Mouse (Mus musculus) brown adipose tissue, adult 24 weeks (tissue): ENCODE measurements around the gene Lrp6. TPM values are rescaled to one million over a fixed set of nuclear protein-coding genes. Genes with fewer than 3 reads are reported as not detected.

Experiments used
- H3K27ac ChIP-seq: fragments of 200-500 bp; replicated peaks from 2 replicates; pipeline ENCODE4 v1.5.1; 2012; ENCODE audit warnings: low read depth, mild to moderate bottlenecking, low read length
- H3K4me1 ChIP-seq: fragments of 200-500 bp; 2 replicates; pipeline ENCODE4 v1.6.1; 2012; ENCODE audit warnings: low read length, mixed read lengths; ENCODE audit not compliant: control insufficient read depth, insufficient read depth, insufficient read length
- H3K4me3 ChIP-seq: fragments of 200-500 bp; 2 replicates; pipeline ENCODE4 v1.5.1; 2012; ENCODE audit warnings: low read depth, mild to moderate bottlenecking, low read length, moderate library complexity; ENCODE audit not compliant: insufficient read depth
- polyA plus RNA-seq: library from polyadenylated mRNA; stranded (reverse); fragments of >200 nt; gene quantifications from 2 replicates; pipeline ENCODE4 v1.2.4, GENCODE M21; 2012; ENCODE audit not compliant: missing spikeins, insufficient read depth, insufficient read length

The Lrp6 gene
- polyA plus RNA-seq, 1 experiment: 33.0 TPM

DNA sequence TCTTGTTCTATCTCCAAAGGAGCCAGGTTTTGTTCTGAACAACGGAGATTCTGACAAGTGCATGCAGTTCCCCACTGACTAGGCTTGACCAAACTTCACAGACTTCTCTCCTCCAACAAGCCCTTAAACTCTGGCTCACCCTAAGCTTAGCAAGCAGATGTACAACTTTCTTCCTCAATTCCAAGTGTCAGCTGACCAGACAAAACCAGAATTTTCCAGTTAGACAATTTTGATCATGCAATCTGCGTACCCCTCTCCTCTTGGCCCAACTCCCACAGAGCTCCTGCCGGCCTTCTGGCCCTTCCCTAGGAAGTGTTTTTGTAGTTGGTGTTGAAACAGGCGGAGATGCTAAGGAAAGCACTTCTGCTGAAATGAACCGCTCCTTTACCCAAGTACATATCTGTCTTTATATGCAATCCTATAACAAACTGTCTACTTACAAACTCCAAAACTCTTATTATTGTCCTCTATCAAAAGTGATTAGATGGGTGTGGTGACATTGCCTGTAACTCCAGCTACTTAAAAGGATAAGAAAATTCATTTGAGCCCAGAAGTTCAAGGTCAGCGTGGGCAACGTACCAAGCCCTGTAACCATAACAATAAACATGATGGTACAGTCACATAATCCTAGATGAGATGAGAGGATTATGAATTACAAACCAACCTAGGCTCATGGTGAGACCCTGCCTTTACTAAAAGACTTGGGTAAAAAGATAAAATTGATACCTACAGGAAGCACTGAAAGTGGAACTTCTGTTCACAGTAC lies 10.4 kb downstream of the Lrp6 start:
- Histone ChIP-seq H3K4me3 (no peak overlapping the region), H3K27ac (peak overlapping the region; percentile 45), H3K4me1 (peaks cover 23% of the 10 kb centered on the region)

DNA sequence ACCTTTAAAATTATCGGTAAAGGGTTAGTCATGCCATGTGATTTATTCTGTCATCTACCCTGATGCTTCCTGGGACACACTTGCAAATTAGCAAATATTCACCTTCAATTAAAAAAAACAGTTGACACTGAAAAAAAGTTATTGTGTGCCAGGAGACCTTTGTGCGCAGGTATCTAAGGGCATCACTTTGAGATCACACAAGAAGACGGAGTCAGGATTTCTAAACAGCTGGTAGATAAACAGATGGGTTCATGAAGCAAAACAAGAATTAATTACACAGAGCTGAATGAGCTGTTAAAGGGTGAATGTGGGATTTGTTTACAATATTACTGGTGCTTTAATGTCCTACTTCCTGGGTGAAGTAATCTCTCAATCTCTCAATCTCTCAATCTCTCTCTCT lies 11.6 kb downstream of the Lrp6 start:
- Histone ChIP-seq H3K4me3 (no peak overlapping the region), H3K4me1 (peaks cover 24% of the 10 kb centered on the region), H3K27ac (no peak overlapping the region)

DNA sequence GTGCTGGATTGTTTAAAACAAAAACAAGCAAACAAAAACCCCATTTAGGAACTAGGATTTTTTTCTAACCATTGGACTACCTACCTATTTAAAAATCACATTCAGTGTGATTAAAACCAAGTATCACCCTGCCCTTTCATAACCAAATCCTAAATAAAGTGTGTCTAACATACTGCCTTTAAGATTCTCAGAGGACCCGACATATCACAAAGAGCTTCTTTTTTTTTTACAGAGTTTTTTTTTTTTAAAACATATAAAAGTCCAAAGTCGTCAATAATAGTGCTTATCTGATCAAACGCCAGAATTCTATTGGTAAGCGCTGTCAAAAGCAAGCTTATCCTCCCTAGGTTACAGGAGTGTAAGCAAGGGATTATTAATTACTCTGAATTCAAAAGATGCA lies 12.5 kb downstream of the Lrp6 start:
- Histone ChIP-seq H3K27ac (no peak overlapping the region), H3K4me3 (no peak overlapping the region), H3K4me1 (peaks cover 19% of the 10 kb centered on the region)

DNA sequence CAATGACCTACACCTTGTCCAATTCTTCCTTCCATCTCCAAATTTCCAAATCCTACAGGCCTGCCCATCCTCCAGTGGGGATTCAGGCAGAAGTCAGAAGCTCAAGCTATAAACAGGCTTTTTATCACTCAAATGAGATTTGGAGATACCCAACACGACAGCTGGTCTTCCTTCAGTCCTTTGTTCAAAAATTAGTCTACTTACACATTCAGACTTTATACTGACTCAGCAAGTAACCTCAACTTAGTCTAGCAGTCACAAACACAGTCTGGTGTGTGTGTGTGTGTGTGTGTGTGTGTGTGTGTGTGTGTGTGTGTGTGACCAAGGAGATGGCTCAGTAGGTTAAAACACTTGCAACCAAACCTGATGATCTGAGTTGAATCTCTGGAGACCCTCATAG lies 15.8 kb downstream of the Lrp6 start:
- H3K4me1 ChIP-seq: peaks cover 10% of the 10 kb centered on the region
- no peak overlapping the region for H3K27ac ChIP-seq
- no peak overlapping the region for H3K4me3 ChIP-seq

DNA sequence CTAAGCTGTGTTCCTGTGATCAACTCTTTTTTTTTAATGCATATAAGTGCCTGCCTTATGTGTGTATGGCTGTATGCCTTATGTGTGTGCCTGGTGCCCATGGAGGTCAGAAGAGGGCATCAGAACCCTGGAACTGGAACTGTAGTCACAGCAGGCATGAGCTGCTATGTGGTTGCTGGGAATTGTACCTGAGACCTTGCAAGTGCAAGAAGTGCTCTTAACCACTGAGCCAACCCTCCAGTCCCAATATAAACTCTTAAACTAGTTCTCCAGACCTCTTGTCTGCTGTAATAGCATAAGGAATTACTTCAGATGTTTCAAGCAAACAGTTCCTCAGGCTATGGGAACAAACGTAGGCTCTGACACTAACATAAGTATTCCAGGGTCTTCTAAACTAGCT lies 16.4 kb downstream of the Lrp6 start:
- no peak overlapping the region for H3K4me3 ChIP-seq
- peaks cover 12% of the 10 kb centered on the region for H3K4me1 ChIP-seq
- H3K27ac ChIP-seq: no peak overlapping the region

DNA sequence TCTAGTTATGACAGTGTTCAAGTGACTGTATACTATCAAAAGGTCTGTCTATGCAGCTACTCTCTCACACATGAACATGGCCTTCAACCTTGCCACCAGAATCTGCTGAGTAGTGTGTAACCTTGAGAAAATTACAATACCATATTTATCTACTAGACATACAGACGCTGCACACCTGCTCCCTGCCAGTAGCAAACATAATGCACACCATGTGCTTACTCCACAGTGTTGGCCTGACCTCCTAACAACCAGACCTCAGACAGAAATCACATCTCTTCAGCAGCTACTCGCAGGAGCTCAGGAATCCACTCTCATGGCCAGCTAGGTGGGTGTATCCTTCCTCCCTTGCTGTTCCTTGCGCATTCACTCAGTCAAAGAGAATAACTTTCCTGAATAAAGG lies 21.9 kb downstream of the Lrp6 start:
- 0 out of 2 replicates have a peak overlapping the region, but pooled peaks have one; percentile 4 for H3K27ac ChIP-seq
- H3K4me3 ChIP-seq: no peak overlapping the region
- H3K4me1 ChIP-seq: peaks cover 16% of the 10 kb centered on the region

DNA sequence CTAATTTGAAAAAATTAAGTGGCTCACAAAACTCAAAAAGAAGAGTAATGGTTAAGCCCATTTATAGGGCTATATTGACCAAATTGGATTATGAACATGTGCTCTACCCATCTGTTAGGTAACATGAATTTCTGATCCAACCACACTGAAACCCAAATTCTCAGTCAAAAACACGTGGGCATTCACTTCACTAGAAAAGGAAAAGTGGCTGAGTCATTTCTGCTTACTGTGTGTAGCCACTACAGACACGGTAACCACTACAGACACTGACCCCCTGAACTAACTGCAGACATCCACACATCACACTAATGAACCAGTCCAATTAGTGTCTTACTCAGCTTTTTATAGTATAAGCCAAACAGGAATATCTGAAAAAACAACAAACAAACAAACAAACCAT lies 22.7 kb downstream of the Lrp6 start:
- H3K4me1 ChIP-seq: peaks cover 16% of the 10 kb centered on the region
- H3K27ac ChIP-seq: no peak overlapping the region
- no peak overlapping the region for H3K4me3 ChIP-seq

DNA sequence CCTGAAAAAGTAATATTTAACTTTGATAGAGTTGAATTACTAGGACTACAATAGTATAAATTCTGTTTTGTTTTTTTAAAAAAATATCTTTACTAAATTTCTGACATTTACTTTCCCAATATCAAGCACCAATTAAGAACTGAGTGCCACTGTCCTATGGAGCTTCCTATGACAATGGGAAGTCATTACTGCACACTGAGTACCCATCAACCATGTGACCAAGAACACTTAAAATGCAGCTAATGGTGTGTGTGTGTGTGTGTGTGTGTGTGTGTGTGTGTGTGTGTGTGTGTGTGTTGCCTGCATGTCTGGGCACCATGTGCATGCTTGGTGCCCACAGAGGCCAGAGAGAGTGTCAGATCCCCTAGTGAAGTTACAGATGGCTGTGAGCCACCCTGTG lies 23.2 kb downstream of the Lrp6 start:
- Histone ChIP-seq H3K4me1 (peaks cover 16% of the 10 kb centered on the region), H3K4me3 (no peak overlapping the region), H3K27ac (no peak overlapping the region)

DNA sequence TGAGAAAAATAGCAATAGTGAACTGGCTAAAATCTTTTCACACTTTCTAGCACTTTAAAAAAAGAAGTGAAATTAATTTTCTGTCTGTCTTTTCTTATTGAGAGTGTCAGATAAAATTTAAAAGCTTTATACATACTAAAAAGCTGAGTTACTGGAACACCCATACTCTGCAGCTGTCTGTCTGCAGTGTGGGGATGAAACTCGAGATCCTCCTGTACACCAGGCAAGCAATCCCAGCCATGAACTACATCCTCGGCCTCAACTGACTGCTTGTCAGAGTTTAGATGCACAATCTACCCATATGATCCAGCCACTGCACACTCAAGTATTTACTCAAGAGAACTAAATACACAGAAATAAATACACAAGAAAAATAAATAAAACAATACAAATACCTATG lies 24.4 kb downstream of the Lrp6 start:
- Histone ChIP-seq H3K4me1 (peaks cover 16% of the 10 kb centered on the region), H3K27ac (no peak overlapping the region), H3K4me3 (no peak overlapping the region)

DNA sequence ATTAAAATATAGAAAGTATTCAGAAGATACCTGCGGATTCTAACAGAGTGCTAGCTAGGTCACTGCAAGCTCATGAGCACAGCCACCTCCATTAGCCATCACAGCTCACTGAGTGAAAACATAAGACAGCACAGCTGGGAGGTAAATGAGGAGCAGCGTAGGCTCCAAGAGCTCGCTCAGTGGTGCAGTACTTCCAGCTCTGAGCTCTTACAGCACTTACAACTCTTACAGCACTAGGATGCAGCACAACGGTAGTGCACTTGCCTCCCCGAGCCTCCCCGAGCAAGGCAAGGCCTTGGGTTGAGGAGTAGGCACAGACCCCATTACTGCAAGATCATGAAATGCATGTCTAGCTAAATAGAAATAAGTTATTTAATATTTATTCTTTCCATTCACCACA lies 26.6 kb downstream of the Lrp6 start:
- Histone ChIP-seq H3K27ac (no peak overlapping the region; the same call in 1 of the 2 replicates), H3K4me3 (no peak overlapping the region), H3K4me1 (peaks cover 9% of the 10 kb centered on the region)

DNA sequence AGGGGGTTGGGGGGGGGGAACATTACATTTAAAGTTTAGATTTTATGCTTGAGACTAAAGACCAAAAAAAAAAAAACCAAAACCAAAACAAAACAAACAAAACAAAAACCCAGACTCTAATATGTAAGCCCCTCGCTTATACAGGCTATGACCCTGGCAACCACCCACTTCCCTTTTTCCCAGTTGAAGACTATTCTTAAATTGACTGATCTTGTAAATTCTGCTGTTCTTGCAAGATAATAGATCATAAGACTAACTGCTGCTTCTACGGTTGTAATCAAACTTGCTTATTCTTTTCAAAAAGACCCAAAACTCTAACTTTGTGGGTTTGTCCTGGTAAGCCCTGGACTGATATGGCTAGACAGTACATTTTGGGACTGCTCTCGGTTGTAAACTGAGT lies 27.3 kb downstream of the Lrp6 start:
- H3K4me3 ChIP-seq: no peak overlapping the region
- H3K27ac ChIP-seq: no peak overlapping the region
- H3K4me1 ChIP-seq: peaks cover 8% of the 10 kb centered on the region

DNA sequence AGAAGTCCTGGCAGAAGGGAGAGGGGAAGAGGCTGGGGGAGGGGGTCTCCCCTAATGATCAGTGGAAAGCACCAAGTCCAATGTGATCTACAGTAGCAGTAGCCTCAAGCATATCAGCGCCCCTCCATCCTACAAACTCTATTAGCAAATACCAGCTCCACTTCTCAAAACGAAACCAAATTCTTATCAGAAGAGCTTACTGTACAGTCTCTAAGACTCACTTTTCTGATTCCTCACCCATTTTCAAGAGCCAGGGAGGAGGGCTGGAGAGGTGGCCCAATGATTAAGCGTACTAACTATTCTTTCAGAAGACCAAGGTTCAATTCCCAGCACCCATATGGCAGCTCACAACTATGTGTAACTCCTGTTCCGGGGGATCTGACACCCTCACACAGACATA lies 28.0 kb downstream of the Lrp6 start:
- peak overlapping the region; percentile 6; the same call in 1 of the 2 replicates for H3K27ac ChIP-seq
- peaks cover 7% of the 10 kb centered on the region for H3K4me1 ChIP-seq
- no peak overlapping the region for H3K4me3 ChIP-seq

DNA sequence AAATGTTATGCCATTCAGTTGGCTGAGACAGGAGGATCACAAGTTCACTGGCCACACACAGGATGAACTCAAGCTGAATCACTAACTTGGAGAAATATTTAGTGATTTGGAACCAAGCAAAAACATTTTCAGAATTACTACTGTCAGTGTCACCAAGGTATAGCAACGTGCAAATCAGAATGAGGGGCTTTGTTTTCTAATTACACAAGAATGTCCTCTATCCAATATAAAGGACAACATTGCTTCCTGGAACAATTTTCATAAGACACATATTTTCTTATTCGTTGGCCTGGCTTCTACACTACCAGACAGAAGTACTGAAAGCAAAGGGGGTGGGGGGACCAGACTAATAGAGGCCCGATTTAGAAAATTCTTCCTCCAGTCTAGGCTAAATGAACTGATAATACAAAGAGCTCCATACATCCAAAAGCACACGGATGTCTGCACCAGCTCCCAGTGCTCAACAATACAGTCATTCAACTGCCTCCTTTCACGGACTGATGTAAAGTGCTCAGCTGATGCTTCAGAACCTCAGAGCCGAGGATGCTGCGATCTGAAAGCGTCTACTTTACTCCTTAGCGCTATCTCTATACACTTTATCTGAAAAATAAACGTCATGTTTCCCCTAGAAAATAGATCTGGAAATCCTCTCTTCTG lies 29.2 kb downstream of the Lrp6 start:
- Histone ChIP-seq H3K27ac (no peak overlapping the region), H3K4me3 (no peak overlapping the region), H3K4me1 (peaks cover 5% of the 10 kb centered on the region)

DNA sequence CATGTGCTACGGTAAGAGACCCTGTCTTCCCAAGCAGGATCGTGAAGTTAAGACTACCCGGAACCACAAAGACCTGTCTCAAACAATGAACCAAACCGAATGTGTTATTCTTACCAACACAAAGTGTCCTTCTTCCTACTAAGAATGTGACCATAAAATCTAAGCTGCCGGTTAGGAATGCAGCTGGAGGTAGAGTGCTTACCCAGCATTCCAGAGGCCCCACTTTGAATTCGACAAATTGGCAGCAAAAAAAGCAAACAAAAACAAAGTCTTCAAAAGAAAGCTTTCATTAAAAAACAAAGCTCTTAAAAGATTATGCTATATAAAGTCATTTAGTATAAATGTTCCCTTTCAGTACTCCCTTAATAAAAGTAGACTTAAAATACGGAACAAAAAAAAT lies 31.6 kb downstream of the Lrp6 start:
- Histone ChIP-seq H3K4me3 (no peak overlapping the region), H3K27ac (peak overlapping the region; percentile 27), H3K4me1 (peaks cover 4% of the 10 kb centered on the region)

DNA sequence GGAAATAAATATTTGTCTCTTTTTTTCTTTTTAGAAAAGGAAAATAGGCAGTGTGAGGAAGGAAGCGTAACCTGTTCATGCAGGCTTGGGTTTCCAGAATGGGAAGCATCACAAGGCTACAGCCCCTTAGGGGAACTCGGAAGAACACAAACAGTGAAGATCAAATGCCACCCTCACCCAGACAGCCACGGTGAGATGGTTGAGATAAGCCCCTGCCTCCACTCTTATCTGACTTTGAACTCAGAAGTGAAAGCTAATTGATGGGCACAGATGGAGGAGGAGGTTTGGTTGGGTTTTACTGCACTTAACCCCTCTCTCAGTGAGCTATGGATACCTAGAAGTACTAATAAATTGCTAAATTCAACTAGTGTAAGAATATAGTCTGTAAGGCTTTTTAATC lies 33.7 kb downstream of the Lrp6 start:
- Histone ChIP-seq H3K4me3 (no peak overlapping the region), H3K27ac (no peak overlapping the region), H3K4me1 (peaks cover 10% of the 10 kb centered on the region)

DNA sequence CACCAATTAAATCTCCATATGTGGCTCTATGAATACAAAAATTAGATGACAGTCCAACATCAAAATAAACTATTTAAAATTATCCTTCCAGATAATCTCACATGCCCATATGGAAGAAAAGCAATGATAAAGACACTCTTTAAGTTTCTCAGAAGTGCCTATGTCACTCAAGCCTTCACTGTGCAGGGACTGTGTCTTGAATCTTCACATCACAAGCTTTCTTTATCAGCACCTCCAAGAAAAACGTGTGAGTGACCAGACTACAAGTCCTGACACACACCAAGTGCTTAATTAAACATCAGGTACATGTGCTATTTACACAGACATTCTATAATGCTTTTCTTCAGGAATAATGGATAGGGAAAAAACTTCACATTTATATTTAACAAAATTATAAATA lies 34.8 kb downstream of the Lrp6 start:
- Histone ChIP-seq H3K27ac (no peak overlapping the region), H3K4me1 (peaks cover 19% of the 10 kb centered on the region), H3K4me3 (no peak overlapping the region)
